23 mouse cellular contexts compared by ENCODE assay signal in the genomic region with DNA sequence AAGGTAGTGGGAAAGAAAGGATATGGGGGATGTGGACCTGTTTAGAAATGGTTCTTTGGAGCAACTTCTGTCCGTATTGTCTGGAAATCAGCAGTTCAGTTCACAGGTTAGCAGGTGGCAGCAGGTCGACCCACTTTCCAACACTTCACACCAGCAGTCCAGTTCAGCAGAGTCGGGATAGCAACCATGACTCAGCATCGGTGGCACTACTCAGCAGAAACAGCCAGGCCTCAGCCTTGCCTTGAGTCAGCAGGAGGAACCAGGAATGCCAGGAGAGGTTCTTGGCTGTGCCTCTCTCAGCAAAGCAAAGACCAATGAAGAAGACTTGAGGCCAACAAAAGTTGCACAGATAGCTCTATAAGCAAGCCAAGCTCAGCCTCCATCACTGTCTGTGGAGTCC.
DNase-seq lines count a peak whose midpoint lies in the region; ATAC-seq and TF ChIP-seq lines count a peak whose summit lies in the region.
"Had no signal": no experiment of that assay in that cellular context is flagged by ENCODE, and none has a peak within 500 bp of the region (broad histone marks: within the 10 kb centered on the region; RNA-seq: fewer than 3 reads in every experiment).

No protein-coding gene starts in this region.

- WGBS in liver, postnatal 0 days (ENCODE audit: insufficient replicate concordance): 69% methylated on average over 4 of the region's 4 CpGs

- no peak overlapping the region for H3K4me2 ChIP-seq in liver, postnatal 0 days (ENCODE audit: low read depth, low read length)
- H3K4me2 ChIP-seq: embryonic facial prominence, embryonic 15.5 days; forebrain, embryonic 15.5 days; heart, embryonic 11.5 days; heart, embryonic 15.5 days; hindbrain, embryonic 13.5 days had no signal

- peak; percentile 35 for DNase-seq in adrenal gland, postnatal 25 days
- DNase-seq in adrenal gland, postnatal 10 days: no peak
- DNase-seq in liver: peak; percentile 12
- no peak for DNase-seq in liver, postnatal 0 days
- DNase-seq in ES-E14 (ENCODE audit: low read depth, low spot score): no peak
- DNase-seq in urinary bladder, postnatal 25 days (ENCODE audit: low spot score): no peak
- no peak for DNase-seq in gastrocnemius, postnatal 25 days
- DNase-seq: adrenal gland, adult 8-10 months; cerebellum, adult 11 months; cerebellum, adult 8-10 months; cerebellum, postnatal 14 days; embryo, embryonic 11 days; gastrocnemius, adult 2 months; gastrocnemius, postnatal 36 days; heart, adult 18-20 months; heart, postnatal 14 days; kidney, adult 11 months had no signal

- H3K4me1 ChIP-seq in liver, postnatal 0 days (ENCODE audit: insufficient read depth): no peaks in the 10 kb centered on the region; the same call in 1 of the 2 replicates
- H3K4me1 ChIP-seq in ES-E14 (ENCODE audit: control insufficient read depth in 2 of 2, insufficient read depth in 2 of 2, low read length in 2 of 2, poor library complexity in 1 of 2): peaks cover 2 to 3% of the 10 kb centered on the region in 2 experiments; a peak in 3 of 4 replicates
- H3K4me1 ChIP-seq: embryonic facial prominence, embryonic 15.5 days had no signal

- no peak for ATAC-seq in liver, postnatal 0 days
- ATAC-seq: forebrain, embryonic 15.5 days; hindbrain, postnatal 0 days had no signal

- no peaks in the 10 kb centered on the region for H3K36me3 ChIP-seq in liver, postnatal 0 days (replicated peaks; ENCODE audit: insufficient read depth, low read length)
- no peaks in the 10 kb centered on the region for H3K36me3 ChIP-seq in ES-E14 (ENCODE audit: control insufficient read depth, insufficient read depth, low read length, poor library complexity, severe bottlenecking)
- H3K36me3 ChIP-seq: embryonic facial prominence, embryonic 15.5 days; forebrain, embryonic 15.5 days; heart, embryonic 15.5 days; hindbrain, embryonic 13.5 days had no signal

- no peak overlapping the region for H3K27ac ChIP-seq in liver, postnatal 0 days (ENCODE audit: low read depth)
- no peak overlapping the region for H3K27ac ChIP-seq in ES-E14 (ENCODE audit: insufficient read depth, low read depth, low read length, poor library complexity, severe bottlenecking)
- H3K27ac ChIP-seq: embryonic facial prominence, embryonic 15.5 days; forebrain, embryonic 15.5 days; gastrocnemius, adult 2 months; heart, embryonic 15.5 days; hindbrain, embryonic 13.5 days; hindbrain, postnatal 0 days had no signal

- no peak overlapping the region for H3K4me3 ChIP-seq in liver, postnatal 0 days (ENCODE audit: low read depth, low read length)
- H3K4me3 ChIP-seq in ES-E14 (ENCODE audit: insufficient read depth in 1 of 2, low read depth in 1 of 2, low read length in 2 of 2, poor library complexity in 1 of 2, severe bottlenecking in 1 of 2): no peak overlapping the region
- H3K4me3 ChIP-seq: embryonic facial prominence, embryonic 15.5 days; forebrain, embryonic 15.5 days; gastrocnemius, adult 2 months; heart, embryonic 15.5 days; hindbrain, embryonic 13.5 days had no signal

- in situ Hi-C loops in ES-E14 (cut with MboI; ENCODE audit: low sequenced_read_pairs in 2 of 2, unreplicated experiment in 2 of 2): no loop called here

- no peaks in the 10 kb centered on the region for H3K9me3 ChIP-seq in liver, postnatal 0 days (ENCODE audit: low read length)
- H3K9me3 ChIP-seq in ES-E14 (ENCODE audit: control insufficient read depth, insufficient read depth, low read depth, low read length): no peaks in the 10 kb centered on the region
- H3K9me3 ChIP-seq: embryonic facial prominence, embryonic 15.5 days; forebrain, embryonic 15.5 days; heart, embryonic 15.5 days; hindbrain, embryonic 13.5 days had no signal

- no peaks in the 10 kb centered on the region for H3K27me3 ChIP-seq in liver, postnatal 0 days (ENCODE audit: insufficient read depth, low read length)
- H3K27me3 ChIP-seq: embryonic facial prominence, embryonic 15.5 days; forebrain, embryonic 15.5 days; heart, embryonic 15.5 days had no signal

- no peak for TF ChIP-seq CTCF in liver, postnatal 0 days (IDR thresholded peaks at IDR 0.05; ENCODE audit: low read depth)

- no peak overlapping the region for H3K9ac ChIP-seq in liver, postnatal 0 days (replicated peaks)
- H3K9ac ChIP-seq in ES-E14 (ENCODE audit: insufficient read depth, low read depth, low read length, poor library complexity, severe bottlenecking): no peak overlapping the region
- H3K9ac ChIP-seq: embryonic facial prominence, embryonic 15.5 days; forebrain, embryonic 15.5 days; heart, embryonic 15.5 days; hindbrain, embryonic 13.5 days had no signal

- no peak for TF ChIP-seq EP300 in liver, postnatal 0 days (IDR thresholded peaks at IDR 0.05; ENCODE audit: low read depth)

TF ChIP-seq in ES-E14, 5 proteins besides CTCF, POLR2A, EP300 and RAD21:
- TF ChIP-seq CHD2 (IDR thresholded peaks at IDR 0.05; ENCODE audit: low read depth, low read length) (no peak), ZC3H11A (IDR thresholded peaks at IDR 0.05; ENCODE audit: borderline replicate concordance, low read depth, low read length) (no peak), MAFK (IDR thresholded peaks at IDR 0.05; ENCODE audit: insufficient read depth, low read depth, low read length) (peak; percentile 86; the same call in 1 of the 2 replicates)
TF ChIP-seq in ES-E14: peak in this region for 1.

Comparison
In these comparisons a context has a peak if more than half of its experiments do, and no peak if none do; other contexts are left out.
1. DNase-seq: peak in adrenal gland, postnatal 25 days (single experiment) and liver (single experiment); none in adrenal gland, postnatal 10 days (single experiment), liver, postnatal 0 days (single experiment), ES-E14 (single experiment), urinary bladder, postnatal 25 days (single experiment) and gastrocnemius, postnatal 25 days (single experiment).